Mouse (Mus musculus): ENCODE measurements around the gene Zfp523. TPM values are rescaled to one million over a fixed set of nuclear protein-coding genes. Genes with fewer than 3 reads are reported as not detected.

Zfp523 gene
- polyA plus RNA-seq, 1 experiment from 2014 or later = 41.4 TPM

DNA sequence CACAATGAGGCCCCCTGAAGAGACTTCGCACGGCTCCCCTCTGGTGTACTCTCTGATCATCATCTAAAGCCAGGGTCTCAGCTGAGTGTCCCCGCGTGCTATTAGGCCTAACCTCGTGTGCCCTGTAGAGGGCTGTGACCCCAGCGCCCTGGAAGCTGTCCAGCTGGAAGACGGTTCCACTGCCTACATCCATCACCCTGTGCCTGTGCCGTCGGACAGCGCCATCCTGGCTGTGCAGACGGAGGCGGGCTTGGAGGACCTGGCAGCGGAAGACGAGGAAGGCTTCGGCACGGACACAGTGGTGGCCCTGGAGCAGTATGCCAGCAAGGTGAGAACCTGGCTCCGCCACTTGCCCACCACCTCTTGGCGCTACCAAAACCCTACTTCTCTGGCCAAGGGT, 20.7 kb downstream of the Zfp523 start:
- no peak overlapping the region for H3K9ac ChIP-seq
- 76% methylated on average over 18 of the region's 18 CpGs for WGBS

DNA sequence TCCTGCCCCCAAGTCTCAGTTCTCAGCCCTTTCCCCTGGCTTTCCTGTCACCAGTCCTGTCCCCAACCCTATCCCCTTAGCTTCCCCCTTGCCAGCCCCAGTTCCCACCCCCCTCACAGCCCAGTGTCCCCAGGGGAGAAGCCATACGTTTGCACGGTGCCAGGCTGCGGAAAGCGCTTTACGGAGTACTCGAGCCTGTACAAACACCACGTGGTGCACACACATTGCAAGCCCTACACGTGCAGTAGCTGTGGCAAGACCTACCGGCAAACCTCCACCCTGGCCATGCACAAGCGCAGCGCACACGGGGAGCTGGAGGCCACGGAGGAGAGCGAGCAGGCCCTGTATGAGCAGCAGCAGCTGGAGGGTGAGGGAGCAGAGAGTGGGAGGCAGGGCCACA, 25.1 kb downstream of the Zfp523 start:
- 81% methylated on average over 14 of the region's 14 CpGs for WGBS
- peaks cover 83% of the 10 kb centered on the region for H3K36me3 ChIP-seq
- no peaks in the 10 kb centered on the region for H3K9me3 ChIP-seq
- no peak overlapping the region for H3K4me3 ChIP-seq
- peaks cover 3% of the 10 kb centered on the region; the same call in 1 of the 2 replicates for H3K4me1 ChIP-seq (replicated peaks)
- H3K4me2 ChIP-seq = no peak overlapping the region
- no peak overlapping the region for H3K9ac ChIP-seq
- no peaks in the 10 kb centered on the region for H3K27me3 ChIP-seq
- H3K27ac ChIP-seq (replicated peaks) = no peak overlapping the region
- no peak for ATAC-seq (ENCODE audit: low read depth)

More for the DNA sequence above, 20.7 kb downstream of the Zfp523 start:
- no peak overlapping the region for H3K4me3 ChIP-seq
- no peaks in the 10 kb centered on the region for H3K9me3 ChIP-seq
- no peaks in the 10 kb centered on the region for H3K27me3 ChIP-seq
- H3K36me3 ChIP-seq = peaks cover 91% of the 10 kb centered on the region
- no peak overlapping the region; the same call in 1 of the 2 replicates for H3K27ac ChIP-seq (replicated peaks)
- H3K4me2 ChIP-seq = no peak overlapping the region
- no peak for ATAC-seq (ENCODE audit: low read depth)
- 0 out of 2 replicates have a peak, but pooled peaks cover 3% of the 10 kb centered on the region for H3K4me1 ChIP-seq (replicated peaks)

DNA sequence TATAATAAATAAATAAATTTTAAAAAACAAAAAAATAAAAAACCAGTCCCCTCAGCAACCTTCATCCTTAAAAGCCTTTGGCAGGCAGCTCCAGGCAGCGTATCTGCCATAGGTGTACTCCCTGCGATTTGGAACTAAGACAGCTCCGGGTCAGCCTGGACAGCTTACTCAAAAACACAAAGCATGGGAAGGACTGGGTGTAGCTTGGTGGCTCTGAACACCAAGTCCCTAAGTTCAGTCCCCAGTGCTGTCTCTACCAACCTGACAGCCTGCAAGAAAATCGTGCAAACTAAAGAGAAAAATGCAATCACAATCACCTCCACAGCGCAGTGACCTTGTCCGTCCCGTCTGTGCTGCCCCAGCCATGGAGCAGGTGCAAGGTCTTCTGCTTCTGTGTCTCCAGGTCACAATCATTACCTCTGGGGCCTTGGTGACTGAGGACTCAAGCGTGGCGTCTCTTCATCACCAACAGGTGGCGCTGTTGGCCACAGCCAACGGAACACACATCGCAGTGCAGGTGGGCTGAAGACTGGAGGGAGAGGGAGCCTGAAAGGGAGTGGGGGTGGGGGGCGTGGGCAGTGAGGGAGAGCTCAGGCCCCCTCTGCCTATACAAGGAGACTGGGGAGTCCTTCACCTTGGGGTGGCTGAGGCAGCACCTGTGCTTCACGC, 27.3 kb downstream of the Zfp523 start:
- 0 out of 2 replicates have a peak, but pooled peaks have one; percentile 28 for ATAC-seq (ENCODE audit: low read depth)
- Histone ChIP-seq H3K9ac (no peak overlapping the region), H3K9me3 (no peaks in the 10 kb centered on the region), H3K27ac (replicated peaks) (no peak overlapping the region), H3K4me2 (no peak overlapping the region), H3K27me3 (no peaks in the 10 kb centered on the region), H3K4me1 (replicated peaks) (peaks cover 15% of the 10 kb centered on the region), H3K4me3 (no peak overlapping the region), H3K36me3 (peaks cover 63% of the 10 kb centered on the region)
- 40% methylated on average over 14 of the region's 14 CpGs for whole genome bisulfite sequencing

GRCm38 (mm10) chr17:28205443-28205842, 28.5 kb downstream of the Zfp523 start:
- no peak for ATAC-seq (ENCODE audit: low read depth)

GRCm38 (mm10) chr17:28207092-28207491, 30.2 kb downstream of the Zfp523 start:
- peaks cover 15% of the 10 kb centered on the region for H3K4me1 ChIP-seq (replicated peaks)
- H3K27ac ChIP-seq (replicated peaks) = peak overlapping the region; percentile 68
- 74% methylated on average over 8 of the region's 8 CpGs for WGBS
- no peaks in the 10 kb centered on the region for H3K27me3 ChIP-seq
- H3K36me3 ChIP-seq = peaks cover 34% of the 10 kb centered on the region
- H3K4me2 ChIP-seq = peak overlapping the region; percentile 40; the same call in 1 of the 2 replicates
- H3K4me3 ChIP-seq = no peak overlapping the region
- ATAC-seq (ENCODE audit: low read depth) = no peak
- H3K9ac ChIP-seq = peak overlapping the region; percentile 52; the same call in 1 of the 2 replicates
- no peaks in the 10 kb centered on the region for H3K9me3 ChIP-seq

More at GRCm38 (mm10) chr17:28205443-28205842, 28.5 kb downstream of the Zfp523 start:
- peaks cover 51% of the 10 kb centered on the region for H3K36me3 ChIP-seq
- H3K9ac ChIP-seq = no peak overlapping the region
- H3K27me3 ChIP-seq = no peaks in the 10 kb centered on the region
- WGBS = 88% methylated on average over 8 of the region's 8 CpGs
- no peak overlapping the region for H3K27ac ChIP-seq (replicated peaks)
- H3K9me3 ChIP-seq = no peaks in the 10 kb centered on the region
- no peak overlapping the region for H3K4me2 ChIP-seq
- peaks cover 15% of the 10 kb centered on the region for H3K4me1 ChIP-seq (replicated peaks)
- no peak overlapping the region for H3K4me3 ChIP-seq

DNA sequence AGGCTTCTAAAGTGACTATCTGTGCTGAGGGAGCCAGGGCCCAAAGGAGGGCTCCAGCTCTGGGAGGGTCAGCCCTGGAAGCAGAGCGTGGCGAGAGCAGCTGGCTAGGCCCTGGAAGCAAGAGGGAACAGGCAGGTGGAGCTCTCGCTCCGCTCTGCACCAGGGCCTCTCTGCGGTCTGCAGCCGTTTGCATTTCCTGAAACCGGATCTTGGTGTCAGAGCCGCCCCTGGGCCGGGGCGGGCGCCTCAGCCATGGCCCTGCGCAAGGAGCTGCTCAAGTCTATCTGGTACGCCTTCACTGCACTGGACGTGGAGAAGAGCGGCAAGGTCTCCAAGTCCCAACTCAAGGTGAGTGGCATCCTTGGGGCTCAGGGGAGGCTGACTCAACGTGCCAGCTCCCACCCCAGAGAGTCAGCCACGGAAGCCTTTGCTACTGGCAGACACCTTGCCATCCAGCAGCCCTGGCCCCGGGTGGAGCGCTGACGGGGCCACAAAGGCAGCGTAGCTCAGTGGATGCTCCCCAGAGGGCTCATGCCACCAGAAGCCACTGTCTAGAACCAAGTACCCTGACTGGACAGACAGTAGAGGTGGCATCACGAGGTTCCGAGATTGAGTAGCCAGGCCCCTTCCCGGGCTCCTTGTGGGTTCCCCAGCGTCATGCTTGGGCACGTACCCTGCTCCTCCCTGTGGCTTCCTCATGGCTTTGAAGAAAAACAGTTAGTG, 30.8 kb downstream of the Zfp523 start, which contains the start of gene Def6:
Gene Def6 (plus strand): TSS at position 188 of the 723 bp plus-strand sequence.
- peak; percentile 60 for ATAC-seq (ENCODE audit: low read depth)
- Histone ChIP-seq H3K27me3 (no peaks in the 10 kb centered on the region), H3K4me1 (replicated peaks) (peaks cover 15% of the 10 kb centered on the region), H3K27ac (replicated peaks) (peak within 1 kb of the TSS; percentile 68), H3K9me3 (no peaks in the 10 kb centered on the region), H3K9ac (peak within 1 kb of the TSS; percentile 52), H3K36me3 (peaks cover 27% of the 10 kb centered on the region), H3K4me3 (peak within 1 kb of the TSS; percentile 21), H3K4me2 (peak within 1 kb of the TSS; percentile 40)
- WGBS = 24% methylated on average over 26 of the region's 26 CpGs

GRCm38 (mm10) chr17:28208314-28208612, 31.3 kb downstream of the Zfp523 start:
- H3K4me2 ChIP-seq = peak overlapping the region; percentile 40
- WGBS = 80% methylated on average over 8 of the region's 8 CpGs
- H3K27ac ChIP-seq (replicated peaks) = no peak overlapping the region
- peaks cover 15% of the 10 kb centered on the region for H3K4me1 ChIP-seq (replicated peaks)
- peak overlapping the region; percentile 21; the same call in 1 of the 2 replicates for H3K4me3 ChIP-seq
- peaks cover 22% of the 10 kb centered on the region for H3K36me3 ChIP-seq
- ATAC-seq (ENCODE audit: low read depth) = no peak
- H3K27me3 ChIP-seq = no peaks in the 10 kb centered on the region
- no peaks in the 10 kb centered on the region for H3K9me3 ChIP-seq
- H3K9ac ChIP-seq = peak overlapping the region; percentile 52; the same call in 1 of the 2 replicates

- peaks cover 15% of the 10 kb centered on the region for H3K4me1 ChIP-seq (replicated peaks)
- no peak for ATAC-seq (ENCODE audit: low read depth)
- no peak overlapping the region for H3K4me3 ChIP-seq
- 72% methylated on average over 4 of the region's 4 CpGs for WGBS
- no peaks in the 10 kb centered on the region for H3K27me3 ChIP-seq
- H3K36me3 ChIP-seq = peaks cover 16% of the 10 kb centered on the region
- no peaks in the 10 kb centered on the region for H3K9me3 ChIP-seq
- H3K4me2 ChIP-seq = no peak overlapping the region
- H3K27ac ChIP-seq (replicated peaks) = no peak overlapping the region
- H3K9ac ChIP-seq = no peak overlapping the region
Measured at GRCm38 (mm10) chr17:28209457-28210110, 32.7 kb downstream of the Zfp523 start.

DNA sequence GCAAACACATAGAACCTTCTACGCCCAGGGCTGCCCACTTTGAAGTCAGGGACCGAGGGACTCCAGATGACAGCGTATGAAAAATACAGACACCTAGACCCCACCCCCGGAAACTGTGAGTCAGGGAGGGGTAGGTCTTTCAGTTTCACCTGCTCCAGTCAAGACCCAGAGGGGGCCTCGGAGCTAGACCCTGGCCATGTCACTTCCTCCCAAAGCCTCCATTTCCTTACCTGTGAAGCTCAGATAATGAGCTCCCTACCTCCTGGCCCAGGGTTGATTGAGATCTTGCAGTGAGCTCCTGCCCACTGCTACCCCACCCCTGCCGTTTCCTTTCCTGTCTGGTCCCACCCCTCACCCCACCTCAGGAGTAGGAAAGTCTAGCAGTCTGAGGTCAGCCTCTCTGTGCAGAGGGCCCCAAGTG, 35.0 kb downstream of the Zfp523 start:
- H3K9ac ChIP-seq = no peak overlapping the region
- no peak overlapping the region for H3K4me3 ChIP-seq
- no peak overlapping the region for H3K4me2 ChIP-seq
- no peaks in the 10 kb centered on the region for H3K36me3 ChIP-seq
- no peak overlapping the region for H3K27ac ChIP-seq (replicated peaks)
- WGBS = 77% methylated on average over 6 of the region's 6 CpGs
- no peaks in the 10 kb centered on the region for H3K9me3 ChIP-seq
- ATAC-seq (ENCODE audit: low read depth) = no peak
- peaks cover 5% of the 10 kb centered on the region; the same call in 1 of the 2 replicates for H3K27me3 ChIP-seq
- peaks cover 15% of the 10 kb centered on the region for H3K4me1 ChIP-seq (replicated peaks)

- Histone ChIP-seq H3K9me3 (no peaks in the 10 kb centered on the region), H3K4me1 (replicated peaks) (peaks cover 13% of the 10 kb centered on the region), H3K9ac (no peak overlapping the region), H3K27ac (replicated peaks) (no peak overlapping the region), H3K4me2 (no peak overlapping the region), H3K27me3 (peaks cover 8% of the 10 kb centered on the region), H3K36me3 (no peaks in the 10 kb centered on the region), H3K4me3 (no peak overlapping the region)
- ATAC-seq (ENCODE audit: low read depth) = no peak
- 77% methylated on average over 9 of the region's 9 CpGs for WGBS
Measured at GRCm38 (mm10) chr17:28212391-28212790, 35.5 kb downstream of the Zfp523 start.

GRCm38 (mm10) chr17:28213236-28213635, 36.3 kb downstream of the Zfp523 start:
- no peak overlapping the region for H3K4me2 ChIP-seq
- H3K9ac ChIP-seq = no peak overlapping the region
- H3K27ac ChIP-seq (replicated peaks) = no peak overlapping the region
- H3K27me3 ChIP-seq = peaks cover 8% of the 10 kb centered on the region
- H3K36me3 ChIP-seq = no peaks in the 10 kb centered on the region
- H3K9me3 ChIP-seq = no peaks in the 10 kb centered on the region
- peaks cover 13% of the 10 kb centered on the region for H3K4me1 ChIP-seq (replicated peaks)
- ATAC-seq (ENCODE audit: low read depth) = no peak
- WGBS = 28% methylated on average over 4 of the region's 4 CpGs
- no peak overlapping the region for H3K4me3 ChIP-seq

DNA sequence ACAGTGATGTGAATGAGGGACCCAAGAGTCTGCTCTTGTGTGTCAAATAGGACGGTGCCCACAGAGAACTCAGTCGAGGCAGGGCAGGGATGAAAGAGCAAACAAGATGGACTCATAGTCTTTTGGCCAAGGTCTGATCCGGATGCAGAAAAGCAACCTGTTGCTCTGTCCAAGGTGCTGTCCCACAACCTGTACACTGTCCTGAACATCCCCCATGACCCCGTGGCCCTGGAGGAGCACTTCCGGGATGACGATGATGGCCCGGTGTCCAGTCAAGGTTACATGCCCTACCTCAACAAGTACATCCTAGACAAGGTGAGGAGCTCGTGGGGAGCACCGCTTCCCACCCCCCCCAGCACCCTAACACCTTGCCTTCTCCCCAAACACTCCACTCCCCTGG, 39.9 kb downstream of the Zfp523 start:
- Histone ChIP-seq H3K9ac (no peak overlapping the region), H3K4me2 (no peak overlapping the region), H3K4me3 (no peak overlapping the region), H3K36me3 (no peaks in the 10 kb centered on the region), H3K27ac (replicated peaks) (0 out of 2 replicates have a peak overlapping the region, but pooled peaks have one; percentile 38), H3K27me3 (peaks cover 8% of the 10 kb centered on the region), H3K9me3 (no peaks in the 10 kb centered on the region), H3K4me1 (replicated peaks) (peaks cover 13% of the 10 kb centered on the region)
- WGBS = 88% methylated on average over 9 of the region's 9 CpGs
- no peak for ATAC-seq (ENCODE audit: low read depth)
